Mouse (Mus musculus) kidney, embryonic 16.5 days (tissue): ENCODE data around the gene Nup214. TPM values are rescaled to one million over a fixed set of nuclear protein-coding genes. Genes with fewer than 3 reads are reported as not detected.
A peak's percentile ranks its signal among the peaks of the same experiment; 100 is the strongest.
"Not testable (repeated sequence)": the region's sequence is repeated elsewhere in the genome, so short reads cannot be mapped to it uniquely, and the experiment has no call there.

Experiments used
- ATAC-seq: fragments of 200-750 bp; cut with Nextera tagmentation; 2 replicates; pipeline ENCODE4 v1.8.0; 2017; ENCODE audit warnings: moderate TSS enrichment; ENCODE audit not compliant: low FRiP score, low TSS enrichment
- H3K27ac ChIP-seq: fragments of 300-500 bp; sonication (generic); 2 replicates; pipeline ENCODE4 v1.5.1; 2014; ENCODE audit warnings: low read length
- H3K27me3 ChIP-seq: fragments of 300-500 bp; sonication (generic); 2 replicates; pipeline ENCODE4 v1.6.1; 2014; ENCODE audit warnings: low read length, control low read depth, mixed read lengths; ENCODE audit not compliant: insufficient read depth
- H3K36me3 ChIP-seq: fragments of 300-500 bp; sonication (generic); 2 replicates; pipeline ENCODE4 v1.6.1; 2014; ENCODE audit warnings: low read length, control low read depth, mixed read lengths; ENCODE audit not compliant: insufficient read depth
- H3K4me1 ChIP-seq: fragments of 300-500 bp; sonication (generic); 2 replicates; pipeline ENCODE4 v1.6.1; 2014; ENCODE audit warnings: low read length, control low read depth, mixed read lengths; ENCODE audit not compliant: insufficient read depth
- H3K4me2 ChIP-seq: fragments of 300-500 bp; sonication (generic); replicated peaks from 2 replicates; pipeline ENCODE4 v1.6.1; 2014; ENCODE audit warnings: low read depth, low read length
- H3K4me3 ChIP-seq: fragments of 300-500 bp; sonication (generic); 2 replicates; pipeline ENCODE4 v1.5.1; 2014; ENCODE audit warnings: mild to moderate bottlenecking, low read length
- H3K9ac ChIP-seq: fragments of 300-500 bp; sonication (generic); replicated peaks from 2 replicates; pipeline ENCODE4 v1.6.1; 2014; ENCODE audit warnings: low read length
- H3K9me3 ChIP-seq: fragments of 300-500 bp; sonication (generic); 2 replicates; pipeline ENCODE4 v1.6.1; 2016; ENCODE audit warnings: low read length, control low read depth
- WGBS: fragments of 180-500 bp; shearing (Covaris S2); extraction: QIAGEN DNeasy Blood & Tissue Kit; methylation state at CpG from one replicate; pipeline ENCODE4 v1.1.7; 2014; 5-methylcytosine and 5-hydroxymethylcytosine counted together
- polyA plus RNA-seq: library from polyadenylated mRNA; unstranded; fragments of >200 nt; fragmentation: Nextera tagmentation; extraction: Ambion mirVana; gene quantifications from 2 replicates; pipeline ENCODE4 v1.2.1, GENCODE M21; 2015

Gene Nup214
- polyA plus RNA-seq, 1 experiment from 2014 or later = 70.2 TPM

DNA sequence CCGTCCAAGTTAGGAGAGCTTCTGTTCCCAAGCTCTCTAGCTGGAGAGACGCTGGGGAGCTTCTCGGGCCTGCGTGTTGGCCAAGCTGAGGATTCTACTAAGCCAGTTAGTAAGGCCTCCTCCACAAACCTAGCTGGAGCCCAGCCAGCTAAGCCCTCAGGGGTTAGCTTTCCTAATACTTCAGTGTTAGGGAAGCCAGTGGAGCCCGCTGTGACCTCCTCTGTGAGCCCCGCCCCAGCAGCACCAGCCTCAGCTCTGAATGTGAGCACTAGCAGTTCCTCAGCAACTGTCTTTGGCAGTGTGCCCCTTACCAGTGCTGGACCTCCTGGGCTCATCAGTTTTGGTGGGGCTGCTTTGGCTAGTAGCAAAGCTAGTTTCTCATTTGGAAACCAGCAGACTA, 59.2 kb downstream of the Nup214 start:
- 86% methylated on average over 6 of the region's 6 CpGs for WGBS
- H3K27me3 ChIP-seq = no peaks in the 10 kb centered on the region
- H3K36me3 ChIP-seq = peaks cover 56% of the 10 kb centered on the region

DNA sequence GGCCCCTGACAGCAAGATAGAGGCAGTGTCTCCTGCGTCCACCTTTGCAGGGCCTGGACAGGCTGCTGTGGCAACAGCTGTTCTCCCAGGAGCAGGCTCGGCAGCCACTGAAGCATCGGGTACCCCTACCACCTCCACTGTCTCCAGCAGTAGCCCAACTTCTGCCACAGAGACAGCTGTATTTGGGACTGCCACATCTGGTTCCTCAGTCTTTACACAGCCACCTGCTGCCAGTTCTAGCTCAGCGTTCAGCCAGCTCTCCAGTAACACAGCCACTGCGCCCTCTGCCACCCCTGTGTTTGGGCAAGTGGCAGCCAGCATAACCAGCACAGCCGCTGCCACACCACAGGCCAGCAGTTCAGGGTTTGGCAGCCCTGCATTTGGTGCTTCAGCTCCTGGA, 60.0 kb downstream of the Nup214 start:
- H3K4me1 ChIP-seq = no peaks in the 10 kb centered on the region
- H3K27ac ChIP-seq = no peak overlapping the region
- no peak overlapping the region for H3K4me2 ChIP-seq
- ATAC-seq = no peak
- no peaks in the 10 kb centered on the region for H3K9me3 ChIP-seq
- no peak overlapping the region for H3K9ac ChIP-seq
- peaks cover 59% of the 10 kb centered on the region for H3K36me3 ChIP-seq
- no peak overlapping the region for H3K4me3 ChIP-seq
- 91% methylated on average over 6 of the region's 6 CpGs for WGBS
- no peaks in the 10 kb centered on the region for H3K27me3 ChIP-seq

More for the DNA sequence above, 59.2 kb downstream of the Nup214 start:
- Histone ChIP-seq H3K9me3 (no peaks in the 10 kb centered on the region), H3K4me2 (no peak overlapping the region), H3K27ac (no peak overlapping the region), H3K4me1 (no peaks in the 10 kb centered on the region), H3K4me3 (no peak overlapping the region), H3K9ac (no peak overlapping the region)
- ATAC-seq = no peak

DNA sequence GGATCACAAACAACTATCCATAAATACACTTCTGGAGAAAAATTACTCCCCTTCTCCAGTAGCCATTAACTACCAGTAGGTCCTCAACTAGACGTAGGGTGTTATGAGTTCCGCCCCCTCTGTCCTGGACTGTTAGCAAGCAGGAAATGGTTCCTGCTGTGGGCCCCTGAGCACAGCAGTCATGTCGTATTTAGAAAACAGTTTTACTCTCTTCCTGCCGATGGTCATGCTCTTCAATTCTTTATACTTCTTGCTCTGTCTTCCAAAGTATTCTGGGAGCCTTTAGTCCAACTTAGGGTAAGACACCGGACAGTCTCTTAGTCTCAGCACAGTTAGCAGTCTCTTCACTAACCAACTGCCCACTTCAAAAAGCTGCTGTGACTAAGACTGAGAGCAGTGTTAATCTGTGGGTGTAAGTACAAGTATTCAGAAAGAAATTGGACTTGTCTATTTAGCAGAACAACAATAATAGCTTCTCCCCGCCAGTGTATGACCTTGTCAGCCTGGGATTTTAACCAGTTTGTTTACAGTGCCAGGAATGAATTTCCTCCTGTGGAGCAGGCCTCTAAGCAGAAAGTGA, 63.1 kb downstream of the Nup214 start:
- Histone ChIP-seq H3K4me1 (no peaks in the 10 kb centered on the region), H3K27me3 (no peaks in the 10 kb centered on the region), H3K9me3 (no peaks in the 10 kb centered on the region), H3K27ac (no peak overlapping the region), H3K4me2 (no peak overlapping the region), H3K36me3 (peaks cover 64% of the 10 kb centered on the region), H3K4me3 (no peak overlapping the region), H3K9ac (no peak overlapping the region)
- 59% methylated on average over 6 of the region's 6 CpGs for WGBS
- no peak for ATAC-seq

DNA sequence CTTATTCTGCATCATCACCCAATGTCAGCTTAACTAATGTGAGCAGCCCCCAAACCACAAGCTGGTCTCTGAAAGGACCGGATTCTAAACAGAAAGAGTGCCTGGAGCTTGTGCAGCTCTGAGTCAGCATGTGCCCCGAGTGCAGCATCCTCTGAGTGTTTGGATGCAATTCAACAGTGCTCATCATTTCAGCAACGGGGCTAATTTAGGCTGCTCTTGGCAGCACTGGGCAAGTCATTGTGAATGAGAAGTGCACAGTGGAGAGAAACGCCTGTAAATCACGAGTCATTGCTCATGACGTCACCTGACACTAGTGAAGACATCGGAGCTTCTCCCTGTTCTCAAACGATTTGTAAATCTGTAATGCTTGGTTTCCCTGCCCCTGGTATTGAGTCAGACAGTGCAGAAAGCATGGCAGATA, 64.4 kb downstream of the Nup214 start:
- 63% methylated on average over 8 of the region's 8 CpGs for WGBS
- H3K9ac ChIP-seq = no peak overlapping the region
- H3K4me1 ChIP-seq = no peaks in the 10 kb centered on the region
- H3K4me2 ChIP-seq = no peak overlapping the region
- no peak for ATAC-seq
- H3K4me3 ChIP-seq = no peak overlapping the region
- no peaks in the 10 kb centered on the region for H3K9me3 ChIP-seq
- no peak overlapping the region for H3K27ac ChIP-seq
- H3K27me3 ChIP-seq = no peaks in the 10 kb centered on the region
- peaks cover 65% of the 10 kb centered on the region for H3K36me3 ChIP-seq

- H3K36me3 ChIP-seq = peaks cover 48% of the 10 kb centered on the region
- H3K4me1 ChIP-seq, H3K4me2 ChIP-seq, H3K27ac ChIP-seq, ATAC-seq, H3K4me3 ChIP-seq, H3K27me3 ChIP-seq, H3K9me3 ChIP-seq, H3K9ac ChIP-seq: not testable (repeated sequence)
- WGBS = 88% methylated on average over 9 of the region's 9 CpGs
These were observed 66.4 kb downstream of the Nup214 start for GRCm38 (mm10) chr2:32040646-32041045.

GRCm38 (mm10) chr2:32041087-32041486, 66.9 kb downstream of the Nup214 start:
- H3K27me3 ChIP-seq = no peaks in the 10 kb centered on the region
- no peaks in the 10 kb centered on the region for H3K9me3 ChIP-seq
- H3K27ac ChIP-seq = no peak overlapping the region
- H3K36me3 ChIP-seq = peaks cover 48% of the 10 kb centered on the region
- WGBS = 91% methylated on average over 2 of the region's 2 CpGs
- no peak overlapping the region for H3K9ac ChIP-seq
- no peak overlapping the region for H3K4me3 ChIP-seq
- no peaks in the 10 kb centered on the region for H3K4me1 ChIP-seq
- ATAC-seq = no peak
- no peak overlapping the region for H3K4me2 ChIP-seq

GRCm38 (mm10) chr2:32043836-32044235, 69.6 kb downstream of the Nup214 start:
- Histone ChIP-seq H3K9ac (no peak overlapping the region), H3K27me3 (no peaks in the 10 kb centered on the region), H3K27ac (no peak overlapping the region), H3K4me2 (no peak overlapping the region), H3K9me3 (no peaks in the 10 kb centered on the region), H3K4me1 (peaks cover 3% of the 10 kb centered on the region; the same call in 1 of the 2 replicates), H3K4me3 (no peak overlapping the region), H3K36me3 (peaks cover 57% of the 10 kb centered on the region)
- WGBS = 73% methylated on average over 5 of the region's 5 CpGs
- no peak for ATAC-seq

GRCm38 (mm10) chr2:32045375-32045774, 71.1 kb downstream of the Nup214 start:
- no peak overlapping the region for H3K4me2 ChIP-seq
- peaks cover 3% of the 10 kb centered on the region; the same call in 1 of the 2 replicates for H3K4me1 ChIP-seq
- H3K27ac ChIP-seq = no peak overlapping the region
- H3K4me3 ChIP-seq = no peak overlapping the region
- H3K9me3 ChIP-seq = no peaks in the 10 kb centered on the region
- peak; percentile 65 for ATAC-seq
- H3K9ac ChIP-seq = no peak overlapping the region
- 41% methylated on average over 6 of the region's 6 CpGs for WGBS
- H3K36me3 ChIP-seq = peaks cover 48% of the 10 kb centered on the region
- no peaks in the 10 kb centered on the region for H3K27me3 ChIP-seq

DNA sequence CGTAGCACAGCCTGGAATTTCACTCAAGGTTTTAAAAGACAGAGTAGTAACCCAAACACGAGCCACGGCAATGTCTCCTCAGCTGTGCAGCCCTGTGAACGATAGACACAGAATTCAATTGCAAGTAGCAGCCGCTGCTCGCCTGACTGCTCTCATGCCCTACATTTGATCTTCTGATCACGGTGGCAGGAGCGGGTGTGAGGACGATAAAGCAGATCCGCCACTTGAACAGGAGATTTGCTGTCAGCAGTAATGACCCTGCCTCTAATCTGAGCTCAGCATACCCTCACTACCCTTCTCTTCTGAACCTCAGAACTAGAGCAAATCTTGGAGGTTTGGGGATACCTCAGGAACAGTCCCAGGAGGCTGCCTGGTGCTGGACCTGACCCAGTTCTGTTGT, 71.8 kb downstream of the Nup214 start:
- no peaks in the 10 kb centered on the region for H3K27me3 ChIP-seq
- H3K4me3 ChIP-seq = no peak overlapping the region
- peaks cover 3% of the 10 kb centered on the region; the same call in 1 of the 2 replicates for H3K4me1 ChIP-seq
- peaks cover 54% of the 10 kb centered on the region for H3K36me3 ChIP-seq
- no peak overlapping the region for H3K9ac ChIP-seq
- no peak overlapping the region for H3K27ac ChIP-seq
- WGBS = 56% methylated on average over 10 of the region's 10 CpGs
- no peak overlapping the region for H3K4me2 ChIP-seq
- H3K9me3 ChIP-seq = no peaks in the 10 kb centered on the region
- ATAC-seq = no peak

DNA sequence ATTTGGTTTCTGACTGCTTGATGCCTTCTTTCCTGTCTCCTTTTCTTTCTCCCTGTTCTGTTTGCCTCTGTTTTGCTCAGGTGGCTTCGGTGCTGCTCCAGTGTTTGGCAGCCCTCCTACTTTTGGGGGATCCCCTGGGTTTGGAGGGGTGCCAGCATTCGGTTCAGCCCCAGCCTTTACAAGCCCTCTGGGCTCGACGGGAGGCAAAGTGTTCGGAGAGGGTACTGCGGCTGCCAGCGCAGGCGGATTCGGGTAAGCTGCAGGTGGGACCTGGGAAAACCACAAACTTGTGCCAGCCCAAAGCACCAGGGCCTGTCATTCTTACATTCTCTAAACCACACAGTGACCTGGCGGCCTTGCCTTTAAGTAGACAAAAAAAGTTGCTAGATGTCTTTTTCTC, 73.1 kb downstream of the Nup214 start:
- no peaks in the 10 kb centered on the region for H3K9me3 ChIP-seq
- no peak overlapping the region for H3K9ac ChIP-seq
- H3K27ac ChIP-seq = no peak overlapping the region
- no peak overlapping the region for H3K4me3 ChIP-seq
- WGBS = 94% methylated on average over 10 of the region's 10 CpGs
- no peaks in the 10 kb centered on the region for H3K27me3 ChIP-seq
- H3K36me3 ChIP-seq = peaks cover 54% of the 10 kb centered on the region
- H3K4me1 ChIP-seq = peaks cover 3% of the 10 kb centered on the region; the same call in 1 of the 2 replicates
- no peak overlapping the region for H3K4me2 ChIP-seq
- ATAC-seq = no peak
